Mouse (Mus musculus): ENCODE measurements around the gene Sema4d. TPM values are rescaled to one million over a fixed set of nuclear protein-coding genes. Genes with fewer than 3 reads are reported as not detected.
A peak's percentile ranks its signal among the peaks of the same experiment; 100 is the strongest.

Gene Sema4d
- total and polyA plus RNA-seq, 3 experiments, result 6.9 to 20.3 TPM; not detected in 1

GRCm38 (mm10) chr13:51767991-51768761 lies 25.4 kb downstream of the Sema4d start:
- Histone ChIP-seq H3K4me1 (ENCODE audit: control insufficient read depth in 1 of 2, insufficient read depth in 2 of 2, low read length in 2 of 2) (peaks cover 8 to 15% of the 10 kb centered on the region in 2 experiments), H3K27me3 (ENCODE audit: control insufficient read depth in 1 of 2, insufficient read depth in 2 of 2, low read length in 2 of 2) (no peaks in the 10 kb centered on the region), H3K4me3 (ENCODE audit: control insufficient read depth in 1 of 2, insufficient read depth in 1 of 2, low read depth in 2 of 2, low read length in 2 of 2) (no peak overlapping the region), H3K27ac (ENCODE audit: control insufficient read depth, low read depth, low read length) (no peak overlapping the region), H3K9me3 (replicated peaks; ENCODE audit: insufficient read depth, low read length) (no peaks in the 10 kb centered on the region), H3K9ac (ENCODE audit: control insufficient read depth, low read depth, low read length, poor library complexity, severe bottlenecking) (no peak overlapping the region), H3K79me2 (ENCODE audit: control insufficient read depth, insufficient read depth, low read length, poor library complexity) (no peaks in the 10 kb centered on the region), H3K36me3 (ENCODE audit: control insufficient read depth in 1 of 2, insufficient read depth in 2 of 2, low read length in 2 of 2) (peaks cover 0 to 11% of the 10 kb centered on the region in 2 experiments; a peak in 2 of 4 replicates)
- DNase-seq (ENCODE audit: low read depth, low spot score), result no peak
- TF ChIP-seq MEF2A (IDR thresholded peaks at IDR 0.05; ENCODE audit: extremely low read depth, insufficient replicate concordance, low read depth, low read length, poor library complexity, severe bottlenecking) (no peak), USF1 (IDR thresholded peaks at IDR 0.05; ENCODE audit: low read depth, low read length) (no peak), ZKSCAN1 (IDR thresholded peaks at IDR 0.05; ENCODE audit: low read depth, low read length) (no peak), MAX (IDR thresholded peaks at IDR 0.05; ENCODE audit: low read length) (no peak), UBTF (IDR thresholded peaks at IDR 0.05; ENCODE audit: borderline replicate concordance, insufficient read depth, low read depth, low read length) (no peak), NELFE (IDR thresholded peaks at IDR 0.05; ENCODE audit: low read depth, low read length) (no peak)

DNA sequence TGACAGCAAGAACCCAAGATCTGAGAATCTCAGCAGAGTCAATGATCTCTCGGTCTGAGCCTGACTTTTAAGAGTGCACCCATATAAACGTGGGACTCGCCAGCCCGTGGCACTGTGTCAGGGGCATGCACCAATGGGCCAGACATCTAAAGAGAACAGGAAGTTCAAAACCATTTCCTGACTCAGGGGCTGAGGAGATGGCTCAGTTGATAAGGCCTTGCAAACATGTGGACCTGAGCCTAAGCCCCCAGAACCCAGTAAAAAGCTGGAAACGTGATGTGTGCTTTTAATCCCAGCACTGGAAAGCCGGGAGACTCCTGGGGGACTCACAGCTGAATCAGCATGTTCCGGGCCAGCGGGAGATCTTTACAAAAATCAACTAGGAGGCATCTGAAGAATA lies 26.0 kb downstream of the Sema4d start:
- Histone ChIP-seq H3K36me3 (ENCODE audit: control insufficient read depth in 1 of 2, insufficient read depth in 2 of 2, low read length in 2 of 2) (peaks cover 0 to 11% of the 10 kb centered on the region in 2 experiments; a peak in 2 of 4 replicates), H3K4me1 (ENCODE audit: control insufficient read depth in 1 of 2, insufficient read depth in 2 of 2, low read length in 2 of 2) (peaks cover 8 to 19% of the 10 kb centered on the region in 2 experiments), H3K4me3 (ENCODE audit: control insufficient read depth in 1 of 2, insufficient read depth in 1 of 2, low read depth in 2 of 2, low read length in 2 of 2) (no peak overlapping the region), H3K79me2 (ENCODE audit: control insufficient read depth, insufficient read depth, low read length, poor library complexity) (no peaks in the 10 kb centered on the region), H3K27me3 (ENCODE audit: control insufficient read depth in 1 of 2, insufficient read depth in 2 of 2, low read length in 2 of 2) (no peaks in the 10 kb centered on the region), H3K27ac (ENCODE audit: control insufficient read depth, low read depth, low read length) (no peak overlapping the region), H3K9ac (ENCODE audit: control insufficient read depth, low read depth, low read length, poor library complexity, severe bottlenecking) (no peak overlapping the region), H3K9me3 (replicated peaks; ENCODE audit: insufficient read depth, low read length) (no peaks in the 10 kb centered on the region)
- DNase-seq (ENCODE audit: low read depth, low spot score), result peak; percentile 69
- no peak for TF ChIP-seq POLR2AphosphoS5 (IDR thresholded peaks at IDR 0.05; ENCODE audit: borderline replicate concordance, low read depth, low read length)
- peak in 1 of 2 experiments; percentile 56; a peak in 2 of 4 replicates for TF ChIP-seq EP300 (IDR thresholded peaks at IDR 0.05; ENCODE audit: low read depth in 1 of 2, low read length in 2 of 2)
- TF ChIP-seq GATA1 (IDR thresholded peaks at IDR 0.05; ENCODE audit: low read depth, low read length), result peak; percentile 82
- 0 out of 2 replicates have a peak, but pooled peaks have one; percentile 36 for TF ChIP-seq MXI1 (IDR thresholded peaks at IDR 0.05; ENCODE audit: low read depth, low read length)
- no peak for TF ChIP-seq HCFC1 (IDR thresholded peaks at IDR 0.05; ENCODE audit: low read depth, low read length)
- TF ChIP-seq ETS1 (IDR thresholded peaks at IDR 0.05; ENCODE audit: low read depth, low read length), result peak; percentile 38; the same call in 1 of the 2 replicates
- 0 out of 2 replicates have a peak, but pooled peaks have one; percentile 44 for TF ChIP-seq MAX (IDR thresholded peaks at IDR 0.05; ENCODE audit: low read length)
- TF ChIP-seq MYC (IDR thresholded peaks at IDR 0.05; ENCODE audit: low read depth, low read length), result peak; percentile 44; the same call in 1 of the 2 replicates
- no peak for TF ChIP-seq BHLHE40 (IDR thresholded peaks at IDR 0.05; ENCODE audit: borderline replicate concordance, low read depth, low read length)
- no peak for TF ChIP-seq RAD21 (IDR thresholded peaks at IDR 0.05; ENCODE audit: low read depth, low read length)
- TF ChIP-seq ELF1 (IDR thresholded peaks at IDR 0.05; ENCODE audit: low read depth, low read length), result 0 out of 2 replicates have a peak, but pooled peaks have one; percentile 34
